Mouse (Mus musculus) natural killer cell, adult 2 months (primary cell): Measurements from ENCODE around the gene Zmiz1.

Experiments
- DNase-seq, 2 experiments: peaks; one replicate each; pipeline ENCODE4 v3.0.0; 2022; ENCODE audit warnings: low spot score in 2 of 2

The Zmiz1 gene

DNA sequence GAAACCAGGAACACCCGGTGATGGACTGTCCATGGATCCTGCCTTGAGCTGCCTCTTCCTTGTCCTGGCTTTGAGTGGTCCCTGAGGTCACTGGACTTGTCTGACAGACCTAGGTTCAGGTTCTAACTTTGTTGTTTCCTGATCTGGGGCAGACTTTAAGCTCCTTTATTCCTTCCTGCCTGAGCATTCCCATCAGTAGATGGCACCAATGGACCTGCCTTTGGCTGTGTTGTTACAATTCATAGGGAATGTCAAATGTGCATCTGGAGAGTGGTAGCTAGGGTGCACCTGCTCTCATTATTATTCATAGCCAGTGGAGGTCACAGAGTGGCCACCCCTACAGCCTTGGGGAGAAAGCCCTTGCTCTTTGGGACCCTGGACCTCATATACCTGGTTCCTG lies 99.5 kb downstream of the Zmiz1 start:
- DNase-seq: no peak

DNA sequence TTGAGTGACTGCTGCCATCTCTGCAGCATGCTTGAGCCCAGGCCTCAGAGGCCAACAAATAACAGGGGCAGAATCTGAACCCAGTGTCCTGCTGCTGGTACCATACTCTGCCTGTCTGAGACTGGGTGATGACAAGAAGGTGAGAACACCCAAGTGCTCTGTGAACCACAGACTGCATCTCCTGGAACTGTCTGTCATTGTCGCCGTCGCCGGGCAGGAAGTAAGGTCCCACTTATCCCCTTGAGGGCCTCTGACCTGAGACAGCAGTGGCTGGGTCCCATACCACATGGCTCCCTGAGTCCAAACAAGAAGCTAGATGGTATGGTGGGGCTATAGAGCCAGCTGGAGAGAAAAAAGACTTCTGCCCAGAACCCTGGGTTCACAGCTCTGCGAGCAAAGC lies 100.9 kb downstream of the Zmiz1 start:
- peak; percentile 57 to 64 for DNase-seq

DNA sequence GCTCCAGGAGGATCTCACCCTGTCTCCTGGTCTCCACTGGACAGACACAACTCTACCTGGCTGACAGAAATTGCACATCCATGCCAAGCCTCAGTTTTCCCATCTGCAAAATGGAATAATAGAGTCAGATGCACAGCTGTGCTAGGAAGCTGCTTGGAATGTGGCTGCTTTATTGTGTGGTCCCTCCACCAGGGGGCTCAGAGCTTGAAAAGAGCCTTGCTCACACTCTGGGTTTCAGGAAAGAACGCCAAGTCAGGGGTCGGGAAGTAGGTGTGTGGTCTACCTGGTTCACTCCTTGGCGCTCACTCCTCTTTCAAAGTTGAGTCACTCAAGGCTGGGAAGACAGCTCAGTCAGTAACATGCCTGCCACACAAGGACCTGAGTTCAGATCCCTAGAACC lies 101.9 kb downstream of the Zmiz1 start:
- DNase-seq: no peak

GRCm38 (mm10) chr14:25561716-25562115 lies 102.7 kb downstream of the Zmiz1 start:
- no peak for DNase-seq

DNA sequence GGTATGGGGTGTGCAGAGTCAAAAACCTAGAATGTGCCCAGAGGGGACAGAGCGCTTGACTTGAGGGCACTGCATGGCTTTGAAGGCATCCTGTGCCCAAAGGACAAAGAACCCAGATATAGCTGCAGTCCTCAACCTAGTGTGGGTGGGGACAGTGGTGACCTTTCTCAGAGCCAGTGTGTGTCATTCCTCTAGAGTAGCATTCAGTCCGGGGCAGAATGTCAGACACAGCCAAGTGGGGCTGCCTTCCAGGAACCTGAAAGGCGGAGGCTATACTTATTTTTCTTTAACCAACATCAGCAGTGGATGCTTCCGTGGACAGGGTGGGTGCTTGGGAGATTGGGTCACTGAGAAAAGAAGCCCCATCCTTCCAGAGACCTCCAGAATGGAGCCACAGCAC lies 103.5 kb downstream of the Zmiz1 start:
- DNase-seq: no peak

GRCm38 (mm10) chr14:25562909-25563308 lies 103.9 kb downstream of the Zmiz1 start:
- DNase-seq: no peak

GRCm38 (mm10) chr14:25564577-25564976 lies 105.6 kb downstream of the Zmiz1 start:
- no peak for DNase-seq

DNA sequence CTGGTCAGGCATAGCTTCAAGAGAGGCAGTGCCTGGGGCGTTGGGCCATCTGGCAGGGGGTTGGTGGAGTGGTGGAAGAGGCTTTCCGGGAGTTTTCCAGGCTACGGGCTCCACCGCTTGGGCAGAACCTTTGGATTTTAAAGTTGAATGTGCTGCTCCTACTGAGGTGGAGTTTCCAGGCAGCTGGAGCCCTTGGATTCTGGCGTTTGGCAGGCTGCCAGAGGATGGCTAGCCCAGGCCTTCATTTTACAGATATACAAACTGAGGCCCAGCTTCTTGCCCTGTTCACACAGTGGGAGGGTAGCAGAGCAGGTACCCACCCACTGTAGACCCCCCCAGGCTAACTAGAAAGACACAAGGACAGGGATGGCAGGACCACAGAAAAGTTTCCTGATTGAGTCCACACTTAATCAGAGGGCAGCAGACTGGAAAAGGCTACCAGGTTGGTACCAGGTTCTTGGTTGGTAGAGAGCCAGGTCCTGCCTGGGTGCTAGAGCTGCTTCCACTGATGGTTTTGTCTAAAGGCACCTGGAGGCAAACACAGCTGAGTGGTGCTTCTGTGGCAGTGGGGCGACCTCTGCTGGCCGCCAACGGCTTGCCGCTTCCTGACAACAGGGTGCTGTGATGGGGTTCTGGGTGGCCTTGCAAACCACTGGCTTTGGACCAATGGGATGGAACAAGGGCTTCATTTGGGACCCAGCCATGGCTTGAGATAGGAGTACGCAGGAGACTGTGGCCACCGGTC lies 106.5 kb downstream of the Zmiz1 start:
- peak; percentile 74 to 84 for DNase-seq

DNA sequence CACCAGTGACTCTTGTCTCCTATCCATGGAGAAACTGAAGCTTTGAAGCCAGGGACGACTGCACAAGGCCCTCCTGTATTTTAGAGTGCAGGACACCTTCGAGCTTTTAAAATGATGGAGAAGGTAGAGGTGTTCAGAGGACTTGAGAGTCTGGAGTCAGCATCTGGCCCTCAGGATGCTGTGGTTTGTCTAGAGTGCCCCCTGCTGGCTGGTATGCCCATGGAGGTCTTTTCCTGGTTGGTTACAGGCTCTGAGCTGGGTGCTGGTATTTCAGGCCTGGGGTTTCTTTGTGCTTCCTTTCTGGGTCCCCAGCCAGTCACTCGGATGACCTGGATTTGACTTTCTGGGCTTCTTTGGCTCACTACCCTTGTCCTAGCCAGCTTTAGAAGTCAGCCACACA lies 108.3 kb downstream of the Zmiz1 start:
- DNase-seq: peak; percentile 58 to 74

- no peak for DNase-seq
These were observed 108.9 kb downstream of the Zmiz1 start for GRCm38 (mm10) chr14:25567837-25568236.

GRCm38 (mm10) chr14:25574047-25574870 lies 115.3 kb downstream of the Zmiz1 start:
- no peak for DNase-seq

DNA sequence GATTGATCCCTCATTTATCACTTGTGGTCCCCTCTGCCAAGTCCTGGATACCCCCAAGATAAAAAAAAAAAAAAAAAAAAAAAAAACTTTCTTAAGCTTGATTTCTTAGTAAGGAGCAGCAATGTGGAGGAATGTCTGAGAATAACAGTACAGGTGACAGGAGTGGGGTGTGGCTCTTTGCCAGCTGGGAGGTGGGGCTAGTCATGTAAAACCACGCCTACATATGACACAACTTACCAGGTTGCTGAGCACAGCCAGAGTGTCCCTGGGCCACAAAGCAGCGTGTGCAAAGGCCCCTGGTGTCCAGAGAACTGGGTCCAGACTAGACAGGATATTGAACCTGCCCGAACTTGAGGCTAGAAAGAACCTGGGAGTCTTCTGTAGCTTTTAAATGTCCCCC lies 117.7 kb downstream of the Zmiz1 start:
- DNase-seq: no peak

- DNase-seq: no peak
These were observed 118.4 kb downstream of the Zmiz1 start for GRCm38 (mm10) chr14:25577431-25577830.

DNA sequence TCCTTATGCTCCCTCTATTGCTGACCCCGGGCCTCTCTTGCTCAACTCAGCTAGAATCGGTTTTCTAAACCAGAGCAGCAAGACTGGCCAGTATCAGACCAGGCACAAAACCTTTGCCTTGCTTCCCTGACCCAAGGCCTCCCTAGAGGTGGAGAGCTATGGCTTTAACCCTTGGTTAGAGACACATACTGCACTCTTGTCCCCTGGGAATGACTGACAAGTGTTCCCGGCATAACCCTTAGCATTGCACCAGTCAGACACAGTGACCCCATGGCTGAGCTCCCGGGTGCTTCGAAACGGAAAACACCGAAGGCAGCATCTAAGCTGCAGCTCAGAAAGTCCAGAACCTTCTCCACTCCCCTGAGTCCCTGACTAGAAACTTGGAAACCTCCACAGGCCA lies 120.6 kb downstream of the Zmiz1 start:
- no peak for DNase-seq

DNA sequence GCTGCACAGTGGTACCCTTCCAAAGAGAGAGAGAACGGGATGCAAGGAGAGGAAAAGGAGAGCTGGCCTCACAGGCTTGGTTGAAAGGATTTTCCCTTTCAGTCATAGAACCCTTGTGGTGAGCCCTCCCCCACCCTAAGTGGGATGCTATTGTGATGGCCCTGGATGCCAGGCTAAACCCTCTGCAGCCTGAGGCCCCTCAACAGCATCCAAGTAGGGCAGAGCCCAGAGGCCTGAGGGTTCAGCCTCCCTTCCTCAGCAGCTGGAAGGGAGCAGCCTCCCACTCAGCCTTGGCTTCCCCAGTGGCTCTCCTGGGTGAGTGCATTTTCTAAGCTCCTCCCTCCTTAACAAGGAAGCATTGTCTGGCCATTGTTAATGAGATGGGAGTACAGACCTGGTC lies 121.4 kb downstream of the Zmiz1 start:
- no peak for DNase-seq

GRCm38 (mm10) chr14:25582603-25583002 lies 123.6 kb downstream of the Zmiz1 start:
- DNase-seq: no peak

- no peak for DNase-seq
These were observed 124.9 kb downstream of the Zmiz1 start for GRCm38 (mm10) chr14:25583899-25584298.

DNA sequence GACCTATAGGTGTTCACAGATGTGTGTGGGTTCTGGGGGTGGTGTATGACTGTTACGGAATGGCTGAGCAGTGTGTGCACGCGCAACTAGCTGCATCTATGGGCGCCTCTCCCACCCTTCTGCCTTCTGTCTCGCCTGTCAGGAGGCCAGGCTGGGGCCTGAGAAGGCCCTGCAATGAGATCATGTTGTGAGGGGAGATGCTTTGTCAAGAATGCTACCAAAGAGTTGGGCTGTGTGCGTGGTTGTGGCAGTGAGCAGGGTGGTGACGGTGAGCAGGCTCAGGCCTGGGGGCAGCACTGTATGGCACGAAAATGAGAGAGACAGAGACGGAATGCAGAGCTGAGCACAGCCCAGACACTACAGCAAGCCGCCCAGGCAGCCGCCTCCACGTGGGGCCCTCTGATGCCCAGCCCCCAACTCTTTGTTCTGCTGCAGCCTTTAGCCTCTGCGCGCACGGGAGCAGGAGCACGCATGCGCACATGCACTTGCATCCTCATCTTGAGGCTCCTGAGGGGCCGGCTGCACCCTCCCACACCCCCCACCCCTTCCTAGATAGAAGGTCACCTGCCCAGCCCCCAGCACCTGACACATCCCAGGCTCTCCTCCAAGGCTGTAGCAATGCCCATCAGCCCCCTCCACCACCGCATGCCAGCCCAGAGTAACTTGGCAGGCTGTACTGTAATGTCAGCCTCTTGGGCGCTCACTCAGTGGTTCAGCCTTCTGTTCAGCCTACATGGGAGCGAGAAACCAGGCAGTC lies 126.7 kb downstream of the Zmiz1 start:
- DNase-seq: no peak

- no peak for DNase-seq
These were observed 128.0 kb downstream of the Zmiz1 start for GRCm38 (mm10) chr14:25586846-25587486.

DNA sequence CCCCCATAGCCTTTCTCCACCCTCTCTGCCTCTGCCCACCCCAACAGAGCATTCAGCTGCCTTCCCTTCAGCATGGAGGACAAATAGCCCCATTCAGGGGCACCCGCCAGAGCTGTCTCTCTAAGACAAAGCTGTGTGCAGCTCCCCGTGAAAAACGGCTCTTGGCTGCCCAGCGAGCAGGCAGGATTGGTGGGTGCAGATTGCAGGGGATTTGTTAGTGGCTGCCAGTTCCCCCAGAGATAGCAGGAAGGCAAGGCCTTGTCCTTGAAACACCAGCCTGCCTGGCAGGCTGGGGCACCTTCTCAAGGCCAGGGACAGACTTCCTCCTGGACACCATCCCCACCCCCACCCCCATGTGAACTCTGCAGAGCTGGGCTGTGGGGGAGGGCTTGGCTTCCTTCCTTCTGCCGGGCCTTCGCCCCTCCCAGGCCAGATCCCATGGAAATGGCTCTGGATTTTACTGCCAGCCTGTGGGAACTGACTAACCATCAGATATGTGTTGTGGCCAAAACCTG lies 128.6 kb downstream of the Zmiz1 start:
- DNase-seq: no peak

DNA sequence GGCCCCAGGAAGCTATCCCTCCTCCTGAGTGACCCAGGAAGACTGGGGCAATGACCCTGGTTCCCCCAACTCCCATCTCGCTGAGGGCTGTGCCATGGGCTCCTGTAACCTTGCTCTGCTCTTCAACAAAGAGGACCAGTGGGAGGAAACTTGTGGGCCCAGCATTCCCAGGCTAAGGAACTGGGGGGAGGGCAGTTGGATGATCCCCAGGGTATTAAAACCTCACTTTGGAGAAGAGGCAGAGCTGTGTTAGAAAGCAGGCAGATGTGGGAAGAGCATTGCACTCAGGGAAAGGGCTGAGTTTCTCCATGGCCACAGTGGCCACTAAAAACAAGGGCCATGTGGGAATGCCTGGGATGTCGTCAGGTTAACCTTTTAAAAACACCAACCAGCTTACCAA lies 129.2 kb downstream of the Zmiz1 start:
- no peak for DNase-seq
